Mouse (Mus musculus): Measurements from ENCODE around the gene Lgi4.

DNA sequence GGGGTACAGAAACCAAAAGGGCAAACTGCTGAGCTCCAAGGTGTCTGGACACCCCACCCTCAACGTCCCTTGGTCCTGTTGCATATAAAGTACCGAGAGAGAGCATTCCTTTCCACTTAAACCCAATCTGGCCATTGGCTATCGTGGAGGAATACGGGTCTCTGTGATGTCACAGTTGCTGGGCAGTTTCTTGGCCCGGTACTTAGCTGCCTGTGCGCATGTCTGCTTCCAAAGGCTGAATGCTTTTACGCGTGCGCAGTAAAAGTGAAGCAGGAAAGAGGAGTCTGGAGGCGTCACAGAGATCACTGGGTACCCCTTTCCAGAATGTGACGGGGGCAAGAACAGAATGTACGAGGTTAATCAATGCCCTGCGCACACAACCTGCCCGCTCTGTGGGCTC lies 10.3 kb downstream of the Lgi4 start:
- TF ChIP-seq ZC3H11A (IDR thresholded peaks at IDR 0.05; ENCODE audit: borderline replicate concordance, low read depth, low read length) (no peak), ZNF384 (IDR thresholded peaks at IDR 0.05; ENCODE audit: low read depth, low read length) (no peak), HCFC1 (IDR thresholded peaks at IDR 0.05; ENCODE audit: borderline replicate concordance, insufficient read depth, low read length) (no peak), CHD2 (IDR thresholded peaks at IDR 0.05; ENCODE audit: low read depth, low read length) (0 out of 2 replicates have a peak, but pooled peaks have one; percentile 22), MAFK (IDR thresholded peaks at IDR 0.05; ENCODE audit: insufficient read depth, low read depth, low read length) (no peak)
